Mouse (Mus musculus) embryonic facial prominence, embryonic 11.5 days (tissue): ENCODE results near the gene Gm4340. TPM values are rescaled to one million over a fixed set of nuclear protein-coding genes. Genes with fewer than 3 reads are reported as not detected.

Source experiments
- ATAC-seq: fragments of 200-750 bp; cut with Nextera tagmentation; replicated peaks from 2 replicates; pipeline ENCODE4 v1.8.0; 2017; ENCODE audit warnings: low read depth; ENCODE audit not compliant: insufficient number of reproducible peaks, low FRiP score, low TSS enrichment
- DNase-seq: peaks from one replicate; pipeline ENCODE4 v3.0.0-alpha.2; 2015; ENCODE audit warnings: low spot score
- H3K27ac ChIP-seq: fragments of 300-500 bp; sonication (generic); replicated peaks from 2 replicates; pipeline ENCODE4 v1.5.1; 2014; ENCODE audit warnings: mild to moderate bottlenecking, low read depth, low read length, control low read depth
- H3K27me3 ChIP-seq: fragments of 300-500 bp; sonication (generic); 2 replicates; pipeline ENCODE4 v1.6.1; 2014; ENCODE audit warnings: mild to moderate bottlenecking, low read length, moderate library complexity, mixed read lengths; ENCODE audit not compliant: control insufficient read depth, insufficient read depth
- H3K36me3 ChIP-seq: fragments of 300-500 bp; sonication (generic); replicated peaks from 2 replicates; pipeline ENCODE4 v1.6.1; 2014; ENCODE audit warnings: low read depth, mild to moderate bottlenecking, low read length, moderate library complexity, mixed read lengths; ENCODE audit not compliant: control insufficient read depth, insufficient read depth
- H3K4me1 ChIP-seq: fragments of 300-500 bp; sonication (generic); 2 replicates; pipeline ENCODE4 v1.6.1; 2014; ENCODE audit warnings: low read length, mixed read lengths; ENCODE audit not compliant: control insufficient read depth, insufficient read depth
- H3K4me2 ChIP-seq: fragments of 300-500 bp; sonication (generic); 2 replicates; pipeline ENCODE4 v1.6.1; 2014; ENCODE audit warnings: low read depth, mild to moderate bottlenecking, control low read depth, low read length, moderate library complexity
- H3K4me3 ChIP-seq: fragments of 300-500 bp; sonication (generic); 2 replicates; pipeline ENCODE4 v1.5.1; 2014; ENCODE audit warnings: low read depth, low read length, control low read depth
- H3K9ac ChIP-seq: fragments of 300-500 bp; sonication (generic); replicated peaks from 2 replicates; pipeline ENCODE4 v1.6.1; 2014; ENCODE audit warnings: mild to moderate bottlenecking, control low read depth, low read length
- H3K9me3 ChIP-seq: fragments of 300-500 bp; sonication (generic); replicated peaks from 2 replicates; pipeline ENCODE4 v1.6.1; 2016; ENCODE audit warnings: mild to moderate bottlenecking, low read length, inconsistent platforms, mixed read lengths; ENCODE audit not compliant: control insufficient read depth
- WGBS: fragments of 180-500 bp; shearing (Covaris S2); extraction: QIAGEN DNeasy Blood & Tissue Kit; methylation state at CpG from one replicate; pipeline ENCODE4 v1.1.7; 2014; 5-methylcytosine and 5-hydroxymethylcytosine counted together
- polyA plus RNA-seq: library from polyadenylated mRNA; unstranded; fragments of >200 nt; fragmentation: Nextera tagmentation; extraction: Ambion mirVana; gene quantifications from 2 replicates; pipeline ENCODE4 v1.2.1, GENCODE M21; 2014

The Gm4340 gene
- polyA plus RNA-seq, 1 experiment from 2014 or later = not detected

- no peaks in the 10 kb centered on the region for H3K9me3 ChIP-seq
- no peaks in the 10 kb centered on the region; the same call in 1 of the 2 replicates for H3K36me3 ChIP-seq
- 87% methylated on average over 5 of the region's 5 CpGs for WGBS
- DNase-seq (no peak), ATAC-seq (no peak)
- no peak overlapping the region for H3K4me3 ChIP-seq
- no peak overlapping the region for H3K4me2 ChIP-seq
- H3K27me3 ChIP-seq = no peaks in the 10 kb centered on the region
- H3K27ac ChIP-seq = no peak overlapping the region
- H3K4me1 ChIP-seq = no peaks in the 10 kb centered on the region
- H3K9ac ChIP-seq = no peak overlapping the region
Measured at GRCm38 (mm10) chr10:104214527-104214926, 20.7 kb downstream of the Gm4340 start.

GRCm38 (mm10) chr10:104220303-104221021 is 26.6 kb downstream of the Gm4340 start:
- WGBS = 91% methylated on average over 6 of the region's 6 CpGs
- Histone ChIP-seq H3K27ac (no peak overlapping the region), H3K4me1 (no peaks in the 10 kb centered on the region), H3K4me2 (no peak overlapping the region), H3K4me3 (no peak overlapping the region), H3K9ac (no peak overlapping the region), H3K9me3 (no peaks in the 10 kb centered on the region), H3K27me3 (no peaks in the 10 kb centered on the region), H3K36me3 (no peaks in the 10 kb centered on the region)
- DNase-seq (no peak), ATAC-seq (no peak)

Other genes starting within 250 kb of the Gm4340 start
- not detected in 2 replicates for gene Gm21293, start 51.1 kb upstream of the Gm4340 start, polyA plus RNA-seq
- gene Gm6763, start 42.5 kb upstream of the Gm4340 start, polyA plus RNA-seq = not detected in 2 replicates
- gene Gm8764, start 34.0 kb upstream of the Gm4340 start, polyA plus RNA-seq = not detected in 2 replicates
- gene Gm21304, start 25.5 kb upstream of the Gm4340 start, polyA plus RNA-seq = not detected in 2 replicates
- not detected in 2 replicates for gene Gm21312, start 17.0 kb upstream of the Gm4340 start, polyA plus RNA-seq
- not detected in 2 replicates for gene Gm20765, start 8.5 kb upstream of the Gm4340 start, polyA plus RNA-seq